Mouse (Mus musculus) forebrain, embryonic 11.5 days (tissue): ENCODE data around the gene Gcnt1. TPM values are rescaled to one million over a fixed set of nuclear protein-coding genes. Genes with fewer than 3 reads are reported as not detected.

Experiments
- ATAC-seq: fragments of 200-750 bp; cut with Nextera tagmentation; replicated peaks from 2 replicates; pipeline ENCODE4 v1.8.0; 2017; ENCODE audit warnings: moderate TSS enrichment; ENCODE audit not compliant: low FRiP score
- DNase-seq: peaks from one replicate; pipeline ENCODE4 v3.0.0-alpha.2; 2017; ENCODE audit warnings: low spot score
- H3K27ac ChIP-seq: fragments of 300-500 bp; sonication (generic); 2 replicates; pipeline ENCODE4 v1.5.1; 2014; ENCODE audit warnings: low read depth, low read length
- H3K27me3 ChIP-seq: fragments of 300-500 bp; sonication (generic); 2 replicates; pipeline ENCODE4 v1.6.1; 2014; ENCODE audit warnings: mild to moderate bottlenecking, low read length, mixed read lengths; ENCODE audit not compliant: control insufficient read depth, insufficient read depth
- H3K36me3 ChIP-seq: fragments of 300-500 bp; sonication (generic); 2 replicates; pipeline ENCODE4 v1.6.1; 2014; ENCODE audit warnings: mild to moderate bottlenecking, low read length, moderate library complexity, mixed read lengths; ENCODE audit not compliant: control insufficient read depth, insufficient read depth
- H3K4me1 ChIP-seq: fragments of 300-500 bp; sonication (generic); replicated peaks from 2 replicates; pipeline ENCODE4 v1.6.1; 2014; ENCODE audit warnings: low read length, mixed read lengths; ENCODE audit not compliant: control insufficient read depth, insufficient read depth
- H3K4me2 ChIP-seq: fragments of 300-500 bp; sonication (generic); 2 replicates; pipeline ENCODE4 v1.6.1; 2014; ENCODE audit warnings: low read depth, mild to moderate bottlenecking, low read length, moderate library complexity, mixed read lengths; ENCODE audit not compliant: severe bottlenecking
- H3K4me3 ChIP-seq: fragments of 300-500 bp; sonication (generic); 2 replicates; pipeline ENCODE4 v1.5.1; 2014; ENCODE audit warnings: low read depth, low read length
- H3K9ac ChIP-seq: fragments of 300-500 bp; sonication (generic); 2 replicates; pipeline ENCODE4 v1.6.1; 2014; ENCODE audit warnings: low read length
- H3K9me3 ChIP-seq: fragments of 300-500 bp; sonication (generic); 2 replicates; pipeline ENCODE4 v1.6.1; 2016; ENCODE audit warnings: low read length, mixed read lengths; ENCODE audit not compliant: control insufficient read depth
- WGBS: fragments of 180-500 bp; shearing (Covaris S2); extraction: QIAGEN DNeasy Blood & Tissue Kit; methylation state at CpG from one replicate; pipeline ENCODE4 v1.1.7; 2014; 5-methylcytosine and 5-hydroxymethylcytosine counted together
- polyA plus RNA-seq: library from polyadenylated mRNA; unstranded; fragments of >200 nt; fragmentation: Nextera tagmentation; extraction: Ambion mirVana; gene quantifications from 2 replicates; pipeline ENCODE4 v1.2.1, GENCODE M21; 2014

Gcnt1 gene
- polyA plus RNA-seq, 1 experiment from 2014 or later = 3.4 TPM

DNA sequence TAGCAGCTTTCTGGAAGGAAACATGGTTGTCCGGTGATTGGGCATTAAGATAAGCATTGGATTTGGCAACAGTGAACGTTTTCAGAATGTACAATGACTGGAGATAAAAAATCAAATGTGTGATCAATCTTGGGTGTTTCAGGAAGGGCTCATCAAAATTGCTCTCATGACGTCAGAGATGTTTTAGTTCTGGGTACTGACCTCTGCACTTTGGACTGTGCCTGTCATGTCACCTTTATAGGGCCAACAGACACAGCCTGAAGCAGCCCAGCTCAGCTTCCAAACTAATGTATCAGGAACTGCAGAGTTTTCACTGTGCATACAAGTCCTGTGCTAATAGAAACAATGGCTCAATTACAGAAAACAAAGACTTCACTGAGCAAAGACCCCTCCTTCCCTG, 89.3 kb downstream of the Gcnt1 start:
- Histone ChIP-seq H3K9me3 (no peaks in the 10 kb centered on the region), H3K4me3 (no peak overlapping the region), H3K4me1 (no peaks in the 10 kb centered on the region), H3K36me3 (no peaks in the 10 kb centered on the region), H3K4me2 (no peak overlapping the region), H3K9ac (no peak overlapping the region), H3K27me3 (no peaks in the 10 kb centered on the region), H3K27ac (no peak overlapping the region)
- ATAC-seq = no peak
- DNase-seq = no peak
- WGBS = 81% methylated on average over 3 of the region's 3 CpGs

- no peak overlapping the region for H3K4me2 ChIP-seq
- H3K27ac ChIP-seq = no peak overlapping the region
- H3K27me3 ChIP-seq = no peaks in the 10 kb centered on the region
- H3K4me3 ChIP-seq = no peak overlapping the region
- no peak for ATAC-seq
- no peaks in the 10 kb centered on the region for H3K36me3 ChIP-seq
- WGBS = 89% methylated on average over 4 of the region's 4 CpGs
- H3K4me1 ChIP-seq = no peaks in the 10 kb centered on the region
- no peaks in the 10 kb centered on the region for H3K9me3 ChIP-seq
- H3K9ac ChIP-seq = no peak overlapping the region
- no peak for DNase-seq
These were observed 94.1 kb downstream of the Gcnt1 start for GRCm38 (mm10) chr19:17278381-17279051.

Other genes with a start within 250 kb of the Gcnt1 start
- gene Rfk, start 21.2 kb upstream of the Gcnt1 start, polyA plus RNA-seq = 87.2 and 96.4 TPM in 2 replicates